Mouse (Mus musculus) embryonic fibroblast, embryonic 13.5 days (primary cell): ENCODE results near the gene Dnajc5. TPM values are rescaled to one million over a fixed set of nuclear protein-coding genes. Genes with fewer than 3 reads are reported as not detected.
"Not testable (repeated sequence)": the region's sequence is repeated elsewhere in the genome, so short reads cannot be mapped to it uniquely, and the experiment has no call there.

Experiments used
- H3K27ac ChIP-seq: 2 replicates; pipeline ENCODE4 v1.5.1; 2012; ENCODE audit warnings: low read length, control low read depth, inconsistent platforms; ENCODE audit not compliant: insufficient read depth
- H3K4me1 ChIP-seq: 2 replicates; pipeline ENCODE4 v1.6.1; 2011; ENCODE audit warnings: low read length; ENCODE audit not compliant: control insufficient read depth, insufficient read depth
- H3K4me3 ChIP-seq: 2 replicates; pipeline ENCODE4 v1.5.1; 2011; ENCODE audit warnings: mild to moderate bottlenecking, control low read depth, low read length; ENCODE audit not compliant: insufficient read depth
- CTCF ChIP-seq: IDR thresholded peaks from 2 replicates; pipeline ENCODE4 v1.5.1; 2011; ENCODE audit warnings: mild to moderate bottlenecking, control low read depth, low read length, moderate library complexity, borderline replicate concordance; ENCODE audit not compliant: insufficient read depth
- POLR2A ChIP-seq: IDR thresholded peaks from 2 replicates; pipeline ENCODE4 v1.6.1; 2011; ENCODE audit warnings: low read depth, mild to moderate bottlenecking, control low read depth, low read length, moderate library complexity
- polyA plus RNA-seq: library from polyadenylated mRNA; stranded (reverse); fragments of >200 nt; gene quantifications from 2 replicates; pipeline ENCODE4 v1.2.4, GENCODE M21; 2011; ENCODE audit warnings: low read depth; ENCODE audit not compliant: missing spikeins, insufficient read length

Dnajc5 gene
- polyA plus RNA-seq, 1 experiment = 97.4 TPM

DNA sequence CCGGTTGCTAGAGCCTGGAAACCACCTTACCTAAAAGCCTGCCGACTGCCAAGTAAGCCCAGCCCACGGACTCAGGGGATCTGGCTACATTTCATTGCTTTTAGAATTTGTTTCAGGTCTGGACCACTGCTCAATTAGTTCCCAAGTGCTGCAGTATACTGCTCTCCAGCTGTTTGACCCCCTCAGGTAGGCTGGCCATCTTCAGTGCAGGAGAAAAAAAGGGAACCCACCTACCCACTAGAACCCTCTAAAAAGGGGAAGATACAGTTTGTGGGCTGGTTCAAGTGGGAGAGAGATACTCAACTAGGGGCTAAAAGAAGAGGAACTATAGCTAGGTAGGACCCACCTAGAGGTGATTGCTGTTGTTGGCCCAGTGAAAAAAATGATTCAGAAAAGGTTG lies 28.1 kb upstream of the Dnajc5 start:
- Histone ChIP-seq H3K27ac (no peak overlapping the region), H3K4me1 (0 out of 2 replicates have a peak, but pooled peaks cover 2% of the 10 kb centered on the region), H3K4me3 (no peak overlapping the region)
- TF ChIP-seq POLR2A = no peak
- no peak for TF ChIP-seq CTCF

DNA sequence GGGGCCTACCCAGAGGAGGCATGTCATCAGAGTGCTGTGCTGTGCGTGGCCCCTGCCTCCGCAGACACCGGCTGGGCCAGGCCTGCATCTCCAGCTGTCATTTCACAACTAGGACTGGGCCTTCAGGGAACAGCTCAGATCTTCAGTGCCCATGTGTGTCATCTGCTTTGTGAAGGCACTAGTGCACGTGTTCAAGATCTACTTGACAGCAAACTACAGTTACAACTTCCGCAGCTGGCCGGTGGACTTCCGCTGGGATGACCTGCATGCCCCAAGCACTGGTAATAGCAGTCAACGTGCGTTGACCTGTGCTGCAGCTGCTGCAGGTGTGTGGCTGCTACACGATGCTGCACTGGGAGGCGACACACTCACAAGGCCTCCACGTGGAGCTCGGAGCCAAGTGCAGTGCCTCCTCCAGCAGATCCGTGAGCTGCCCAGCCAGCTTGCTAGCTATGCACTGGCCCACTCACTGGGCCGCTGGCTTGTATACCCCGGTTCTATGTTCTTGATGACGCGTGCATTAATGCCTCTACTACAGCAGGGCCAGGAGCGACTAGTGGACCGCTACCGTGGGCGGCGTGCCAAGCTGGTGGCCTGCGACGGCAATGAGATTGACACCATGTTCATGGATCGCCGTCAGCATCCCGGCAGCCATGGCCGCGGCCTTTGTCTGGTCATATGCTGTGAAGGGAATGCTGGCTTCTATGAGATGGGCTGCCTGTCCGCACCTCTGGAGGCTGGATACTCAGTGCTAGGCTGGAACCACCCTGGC lies 26.9 kb upstream of the Dnajc5 start, which contains the start of gene Abhd16b:
Abhd16b (plus strand) TSS at position 51 of the 772 bp plus-strand sequence.
- TF ChIP-seq CTCF (no peak), POLR2A (no peak)
- Histone ChIP-seq H3K4me1 (peaks cover 2% of the 10 kb centered on the region; the same call in 1 of the 2 replicates), H3K4me3 (no peak within 1 kb of the TSS), H3K27ac (no peak within 1 kb of the TSS)

DNA sequence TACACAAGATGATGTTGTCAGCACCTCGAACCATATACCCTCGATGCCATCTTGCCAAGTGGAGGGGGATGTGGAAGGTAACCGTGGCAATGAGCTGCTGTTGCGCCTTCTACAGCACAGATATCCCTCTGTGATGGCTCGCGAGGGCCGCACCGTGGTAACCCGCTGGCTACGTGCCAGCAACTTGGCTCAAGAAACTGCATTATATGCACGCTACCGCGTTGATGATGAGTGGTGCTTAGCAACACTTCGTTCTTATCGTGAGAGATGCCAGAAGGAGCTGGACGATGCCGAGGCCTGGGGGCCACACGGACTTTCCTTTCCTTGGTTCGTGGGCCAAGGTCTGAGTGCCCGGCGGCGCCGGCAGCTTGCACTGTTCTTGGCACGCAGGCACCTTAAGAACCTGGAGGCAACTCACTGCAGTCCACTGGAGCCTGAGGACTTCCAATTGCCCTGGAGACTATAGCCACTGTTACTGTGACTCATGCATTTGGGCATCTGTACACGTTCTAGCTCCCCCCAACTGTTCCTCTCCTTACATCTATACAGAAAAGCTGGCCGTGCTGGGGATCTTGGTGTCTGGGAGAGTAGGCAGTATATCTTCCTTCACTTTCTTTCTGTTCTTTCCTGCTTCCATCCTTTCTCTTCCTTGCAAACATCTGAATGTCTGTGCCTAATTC lies 25.9 kb upstream of the Dnajc5 start:
- no peak overlapping the region for H3K27ac ChIP-seq
- H3K4me1 ChIP-seq = peaks cover 5% of the 10 kb centered on the region; the same call in 1 of the 2 replicates
- H3K4me3 ChIP-seq = no peak overlapping the region
- no peak for TF ChIP-seq POLR2A
- no peak for TF ChIP-seq CTCF

DNA sequence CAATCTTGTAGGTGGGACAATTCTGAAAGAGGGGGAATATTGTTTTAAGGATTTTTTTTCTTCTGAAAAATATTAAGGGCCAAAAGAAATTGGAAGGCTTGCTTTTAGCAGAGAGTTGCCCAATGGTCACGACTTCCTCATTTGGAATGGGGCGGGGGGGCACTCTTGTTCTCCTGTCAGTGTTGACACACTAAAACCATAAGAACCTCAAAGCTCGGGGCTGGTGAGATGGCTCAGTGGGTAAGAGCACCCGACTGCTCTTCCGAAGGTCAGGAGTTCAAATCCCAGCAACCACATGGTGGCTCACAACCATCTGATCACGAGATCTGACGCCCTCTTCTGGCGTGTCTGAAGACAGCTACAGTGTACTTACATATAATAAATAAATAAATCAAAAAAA lies 24.4 kb upstream of the Dnajc5 start:
- H3K4me3 ChIP-seq, H3K27ac ChIP-seq, H3K4me1 ChIP-seq: not testable (repeated sequence)

DNA sequence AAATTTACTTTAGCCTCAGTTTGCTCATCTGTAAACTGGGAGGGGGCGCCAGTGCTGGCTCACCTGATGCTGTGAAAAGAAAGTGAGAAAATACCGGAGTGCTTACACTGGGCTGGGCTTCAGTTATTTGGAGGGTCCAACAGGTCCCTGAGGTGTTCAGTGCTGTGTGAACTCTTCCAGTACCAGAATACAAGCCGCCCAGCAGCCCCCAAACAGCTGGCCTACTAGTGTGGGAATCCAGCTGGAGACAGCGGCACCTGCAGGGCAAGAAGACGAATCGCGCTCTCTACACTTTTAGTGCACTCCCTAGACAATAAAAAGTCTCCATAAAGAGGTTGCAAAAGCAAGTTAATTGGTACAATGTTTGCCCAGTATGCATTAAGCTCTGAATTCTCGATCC lies 24.0 kb upstream of the Dnajc5 start:
- peak overlapping the region; percentile 14; the same call in 1 of the 2 replicates for H3K27ac ChIP-seq
- H3K4me1 ChIP-seq = peaks cover 5% of the 10 kb centered on the region; the same call in 1 of the 2 replicates
- H3K4me3 ChIP-seq = peak overlapping the region; percentile 48
- TF ChIP-seq POLR2A (no peak), CTCF (peak; percentile 77; the same call in 1 of the 2 replicates)

DNA sequence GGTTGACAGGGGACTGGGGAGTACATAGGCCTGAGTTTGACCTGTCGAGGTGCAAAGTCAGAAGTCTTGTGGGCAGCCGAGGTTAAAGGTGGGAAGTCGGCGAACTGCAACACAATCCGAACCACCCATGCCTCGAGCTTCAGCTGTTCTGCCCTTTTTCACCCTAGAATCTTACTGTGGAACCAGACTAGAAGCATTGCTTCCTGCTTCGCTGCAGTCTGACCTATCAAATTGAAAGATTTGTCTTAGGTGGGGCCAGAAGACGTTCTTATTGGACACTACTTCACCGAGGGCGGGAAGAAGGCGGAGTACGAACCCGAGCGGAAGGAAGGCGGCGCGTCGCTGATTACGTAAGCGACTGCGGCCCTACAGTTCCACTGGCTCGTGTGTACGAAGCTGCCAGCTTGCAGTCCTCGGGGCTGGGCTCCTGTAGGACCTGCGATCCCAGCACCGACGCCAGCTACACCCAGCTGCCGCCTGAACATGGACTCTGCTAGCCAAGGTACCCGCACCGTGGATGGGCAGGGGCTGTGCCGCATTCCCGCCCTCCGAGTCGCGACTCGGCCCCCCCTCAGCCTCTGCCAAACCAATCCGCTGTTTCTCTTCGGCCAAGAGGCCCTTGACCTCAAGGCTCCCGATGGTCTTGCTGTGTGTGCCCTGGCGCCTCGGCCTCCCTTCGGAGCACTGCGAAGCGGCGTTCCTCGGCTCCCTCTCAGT lies 23.3 kb upstream of the Dnajc5 start, which contains the start of gene Tpd52l2:
Tpd52l2 (plus strand) TSS at position 312 of the 717 bp plus-strand sequence.
- Histone ChIP-seq H3K27ac (peak within 1 kb of the TSS; percentile 71), H3K4me1 (peaks cover 5% of the 10 kb centered on the region; the same call in 1 of the 2 replicates), H3K4me3 (peak within 1 kb of the TSS; percentile 88)
- peak; percentile 88 for TF ChIP-seq POLR2A
- TF ChIP-seq CTCF = no peak

DNA sequence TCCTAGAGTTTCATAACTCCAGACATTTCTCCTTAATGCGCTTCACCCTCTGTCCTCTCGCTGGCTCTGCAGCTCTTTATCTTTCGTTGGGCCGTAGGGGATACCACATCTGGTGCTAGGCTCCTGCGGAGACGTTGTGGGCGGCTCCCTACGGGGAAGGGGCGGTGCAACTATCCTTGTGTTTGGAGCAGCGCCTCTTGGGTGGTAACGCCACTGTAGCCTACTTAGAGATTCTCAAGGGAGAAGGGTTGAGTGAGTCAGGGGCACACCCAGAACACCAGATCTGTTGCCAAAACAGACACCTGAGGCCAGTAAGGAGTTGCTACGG lies 22.8 kb upstream of the Dnajc5 start:
- no peak for TF ChIP-seq CTCF
- peaks cover 5% of the 10 kb centered on the region; the same call in 1 of the 2 replicates for H3K4me1 ChIP-seq
- H3K27ac ChIP-seq = peak overlapping the region; percentile 71
- peak overlapping the region; percentile 88 for H3K4me3 ChIP-seq

DNA sequence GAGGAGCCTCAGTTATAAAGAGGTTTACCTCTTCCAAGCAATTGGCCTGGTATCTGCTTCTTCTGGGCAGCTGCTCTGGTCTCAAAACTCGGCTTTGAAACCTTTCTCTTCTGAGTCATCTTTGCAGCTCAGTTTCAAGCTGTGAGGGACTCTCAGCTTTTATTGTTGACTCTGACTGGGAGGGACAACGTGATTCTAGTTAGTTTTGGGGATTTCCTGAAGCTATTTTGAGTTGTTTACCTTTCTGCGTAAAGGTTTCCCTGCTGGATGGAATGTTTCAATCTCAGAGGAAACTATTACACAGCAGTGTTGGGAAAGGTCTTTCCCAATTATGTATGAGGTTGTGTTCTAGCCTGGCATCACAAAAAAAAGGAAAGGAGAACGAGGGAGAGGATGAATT lies 21.6 kb upstream of the Dnajc5 start:
- H3K4me1 ChIP-seq = peaks cover 5% of the 10 kb centered on the region; the same call in 1 of the 2 replicates
- H3K27ac ChIP-seq = no peak overlapping the region
- TF ChIP-seq CTCF (no peak), POLR2A (no peak)
- H3K4me3 ChIP-seq = no peak overlapping the region; the same call in 1 of the 2 replicates

DNA sequence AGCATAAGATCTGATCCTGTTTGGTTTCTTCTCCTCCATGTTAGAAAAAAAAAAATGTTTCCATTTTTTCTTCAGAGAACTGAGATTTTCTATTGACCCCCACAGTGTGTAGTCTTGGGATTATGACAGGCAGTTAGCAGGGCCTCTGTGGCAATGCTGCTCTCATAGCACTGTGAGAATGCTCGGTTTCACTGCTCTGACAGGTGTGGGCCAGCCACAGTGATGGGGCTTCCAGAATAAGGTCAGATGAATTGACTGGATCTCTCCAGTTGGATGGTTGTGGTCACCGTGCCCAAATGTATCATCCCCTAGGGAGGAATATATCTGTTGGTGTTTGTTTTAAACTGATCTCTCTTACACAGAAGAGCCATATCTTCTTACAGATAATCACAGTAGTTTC lies 11.1 kb upstream of the Dnajc5 start:
- Histone ChIP-seq H3K4me3 (no peak overlapping the region), H3K4me1 (peaks cover 7% of the 10 kb centered on the region; the same call in 1 of the 2 replicates), H3K27ac (no peak overlapping the region)
- TF ChIP-seq POLR2A = no peak
- TF ChIP-seq CTCF = no peak
